Comparison of ENCODE assay signal across 9 mouse cellular contexts in the genomic region with DNA sequence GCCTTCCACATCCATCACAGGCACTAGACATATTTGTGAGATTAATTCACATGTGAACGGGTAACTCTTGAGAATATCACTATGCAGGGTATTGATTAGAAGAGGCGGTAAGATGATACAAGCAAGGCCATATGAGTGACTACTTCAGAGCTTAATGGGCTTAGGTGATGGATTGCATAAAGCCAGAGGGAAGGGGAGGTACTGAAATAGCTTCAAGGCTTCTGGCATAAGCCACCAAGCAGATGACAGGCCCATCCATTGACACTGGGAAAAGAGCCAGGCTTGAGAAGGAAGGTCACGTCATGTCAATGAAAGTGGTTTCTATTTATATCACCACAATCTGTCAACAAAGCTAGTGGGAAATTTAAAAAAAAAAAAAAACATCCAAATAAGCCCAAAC.
A peak's percentile ranks its signal among the peaks of the same experiment; 100 is the strongest.
DNase-seq lines count a peak whose midpoint lies in the region; ATAC-seq and TF ChIP-seq lines count a peak whose summit lies in the region.
"Had no signal": no experiment of that assay in that cellular context is flagged by ENCODE, and none has a peak within 500 bp of the region (broad histone marks: within the 10 kb centered on the region; RNA-seq: fewer than 3 reads in every experiment).

No protein-coding gene starts in this region.

- no peak for ATAC-seq in granulocyte monocyte progenitor cell, adult 5-6 weeks (replicated peaks; ENCODE audit: poor library complexity, severe bottlenecking)

- no peak overlapping the region for H3K27ac ChIP-seq in layer of hippocampus, adult 2 months

- no peak for TF ChIP-seq CTCF in layer of hippocampus, adult 2 months (conservative IDR thresholded peaks at IDR 0.05)

- intact Hi-C loops in heart, postnatal 14 days (cut with DNase I): no loop called here

- DNase-seq in layer of hippocampus, adult 2 months (ENCODE audit: low spot score in 2 of 2): peak; percentile 2 to 21
- no peak for DNase-seq in layer of hippocampus, postnatal 36 days
- peak; percentile 66 for DNase-seq in adrenal gland, postnatal 14 days
- DNase-seq in cerebellum, adult 9-10 months: peak; percentile 63
- peak; percentile 9 to 60 for DNase-seq in heart, postnatal 14 days
- DNase-seq in yolk sac, embryonic 10.5 days (ENCODE audit: low spot score): no peak
- DNase-seq: thymus, postnatal 14 days had no signal

- no peak overlapping the region for H3K4me3 ChIP-seq in layer of hippocampus, adult 2 months
- H3K4me3 ChIP-seq: megakaryocyte, embryonic 14.5 days had no signal

Comparison
In these comparisons a context has a peak if more than half of its experiments do, and no peak if none do; other contexts are left out.
1. DNase-seq: peak in layer of hippocampus, adult 2 months (2 of 2), adrenal gland, postnatal 14 days (single experiment), cerebellum, adult 9-10 months (single experiment) and heart, postnatal 14 days (2 of 2); none in layer of hippocampus, postnatal 36 days (0 of 2) and yolk sac, embryonic 10.5 days (single experiment).